Mouse (Mus musculus): ENCODE measurements around the gene H60b.

DNA sequence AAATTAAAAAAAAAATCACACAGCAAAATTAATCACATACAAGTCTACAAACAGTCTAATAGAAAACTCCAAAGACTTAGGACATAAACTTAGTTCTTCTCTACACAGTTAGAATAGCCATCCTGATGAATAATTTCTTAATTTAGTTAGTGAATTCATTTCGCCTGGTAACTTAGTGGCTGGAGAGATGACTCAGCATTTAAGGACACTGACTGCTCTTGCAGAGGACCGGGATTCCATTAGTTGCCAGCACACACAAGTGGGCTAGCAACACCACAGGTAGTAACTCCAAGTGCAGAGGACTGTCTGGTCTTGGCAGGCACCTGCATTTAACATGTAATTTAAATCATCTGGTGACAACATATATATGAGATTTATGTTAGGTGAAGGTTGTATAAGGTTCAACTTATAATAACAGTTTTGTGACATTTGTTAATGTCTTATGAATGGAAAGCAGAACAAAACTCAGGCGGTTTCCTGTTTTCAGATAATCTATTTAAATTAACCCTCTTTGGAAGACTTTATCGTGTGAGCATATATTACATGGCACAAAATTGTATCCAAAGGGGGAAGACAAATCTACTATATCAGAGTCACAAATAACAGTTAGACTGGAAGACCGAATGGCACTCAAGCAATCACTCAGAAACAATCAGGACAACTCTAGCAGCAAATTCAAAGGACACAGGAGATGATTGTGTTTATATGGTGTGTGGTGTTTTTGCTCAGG is 138.8 kb downstream of the H60b start:
- TF ChIP-seq TAL1 (conservative IDR thresholded peaks at IDR 0.05; ENCODE audit: low read depth, low read length): no peak
- TF ChIP-seq CTCF (IDR thresholded peaks at IDR 0.05; ENCODE audit: low read depth, low read length): no peak
